Mouse (Mus musculus): Measurements from ENCODE around the gene Tmem232.
"Not testable (repeated sequence)": the region's sequence is repeated elsewhere in the genome, so short reads cannot be mapped to it uniquely, and the experiment has no call there.

Tmem232 gene

DNA sequence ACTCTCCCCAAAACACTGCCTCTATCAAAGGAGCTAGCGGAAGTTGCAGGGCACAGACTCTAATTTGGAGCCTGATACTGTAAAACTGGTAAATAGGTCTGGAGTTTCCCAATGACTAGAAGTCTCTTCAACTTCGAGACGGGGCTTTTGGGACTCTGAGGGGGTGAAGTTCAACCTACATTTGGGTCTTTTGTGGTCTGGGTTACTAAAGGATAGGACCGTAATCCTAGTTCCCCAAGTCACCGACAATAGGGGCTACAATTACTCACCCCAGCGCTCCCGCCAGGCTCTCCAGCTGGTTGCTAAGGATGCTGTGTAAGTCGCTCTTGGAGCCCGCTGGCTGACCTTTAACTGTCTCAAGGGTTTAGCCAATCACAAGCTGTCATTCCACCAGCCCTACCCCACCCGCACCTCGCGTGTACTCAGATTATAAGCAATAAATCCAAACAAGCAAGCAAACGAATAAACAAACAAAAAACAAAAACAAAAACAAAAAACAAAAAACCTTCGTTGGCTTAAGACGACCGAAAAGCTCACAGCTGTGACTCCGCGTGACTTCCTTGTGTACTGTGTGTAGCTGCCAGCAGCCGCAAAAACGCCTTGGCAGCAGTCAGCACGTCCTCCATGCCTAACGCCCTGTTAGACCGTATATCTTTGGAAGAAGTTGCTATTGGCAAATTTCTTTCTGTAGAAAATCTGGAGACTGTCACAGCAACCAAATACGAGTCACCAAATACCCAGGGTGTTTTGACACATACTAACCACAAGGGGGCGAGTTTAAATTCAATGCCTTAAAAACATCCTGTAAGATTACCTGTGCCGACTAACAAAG, at the start of gene Tmem232:
Tmem232 (minus strand) TSS at position 342 of the 832 bp plus-strand sequence.
- no peak for DNase-seq (ENCODE audit: low read depth)

DNA sequence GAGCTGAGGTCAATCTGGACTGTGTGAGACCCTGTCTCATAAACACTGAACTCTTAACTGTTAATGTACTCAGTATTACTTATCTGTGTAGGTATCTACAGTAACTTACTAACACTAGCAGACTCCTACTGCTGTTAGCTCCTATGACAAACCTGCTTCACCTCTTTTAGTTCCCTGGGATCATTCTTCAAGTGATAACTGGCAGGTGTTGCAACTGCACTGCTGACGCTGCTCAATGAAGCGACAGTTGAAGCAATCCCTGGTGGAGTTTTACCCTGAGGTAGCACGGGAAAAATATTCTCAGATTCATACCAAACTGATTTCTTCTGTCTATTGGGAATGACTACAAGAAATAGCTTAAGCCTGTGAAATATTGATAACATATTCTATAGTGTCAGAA, 46.3 kb upstream of the Tmem232 start:
- DNase-seq (ENCODE audit: low read depth) = no peak

DNA sequence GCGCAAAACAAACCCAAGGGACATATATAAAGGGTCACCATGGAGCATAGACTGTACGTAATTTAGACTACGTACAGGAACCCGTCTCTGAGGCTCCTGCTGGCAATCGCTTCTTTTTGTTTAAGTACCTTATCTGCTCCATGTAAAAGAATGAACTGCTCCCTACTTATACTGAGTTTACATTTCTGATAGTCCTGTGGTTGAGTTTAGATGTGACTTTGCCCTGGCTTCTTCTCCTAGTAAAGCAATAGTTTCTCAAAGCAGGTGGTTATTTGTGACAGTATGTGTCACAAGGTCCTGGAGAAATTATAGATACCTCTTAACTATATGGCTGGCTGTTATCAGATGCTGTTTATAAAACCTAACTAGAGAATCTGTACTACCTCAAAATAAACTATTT, 40.9 kb upstream of the Tmem232 start:
- DNase-seq (ENCODE audit: low read depth) = no peak

DNA sequence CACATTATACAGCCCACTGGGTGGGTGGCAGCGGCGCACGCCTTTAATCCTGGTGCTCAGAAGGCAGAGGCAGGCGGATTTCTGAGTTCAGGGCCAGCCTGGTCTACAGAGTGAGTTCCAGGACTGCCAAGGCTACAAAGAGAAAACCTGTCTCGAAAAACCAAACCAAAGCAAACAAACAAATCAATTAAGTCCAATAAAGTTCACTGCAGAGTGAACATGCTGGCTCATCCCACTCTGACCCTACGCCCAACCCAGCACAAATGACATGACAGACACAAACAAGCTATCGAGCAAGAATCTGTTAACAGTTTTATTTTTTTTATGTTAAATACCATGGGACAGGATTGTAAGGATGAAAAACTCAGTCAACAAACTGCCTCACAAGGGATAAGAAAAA, 39.2 kb upstream of the Tmem232 start:
- no peak for DNase-seq (ENCODE audit: low read depth)

DNA sequence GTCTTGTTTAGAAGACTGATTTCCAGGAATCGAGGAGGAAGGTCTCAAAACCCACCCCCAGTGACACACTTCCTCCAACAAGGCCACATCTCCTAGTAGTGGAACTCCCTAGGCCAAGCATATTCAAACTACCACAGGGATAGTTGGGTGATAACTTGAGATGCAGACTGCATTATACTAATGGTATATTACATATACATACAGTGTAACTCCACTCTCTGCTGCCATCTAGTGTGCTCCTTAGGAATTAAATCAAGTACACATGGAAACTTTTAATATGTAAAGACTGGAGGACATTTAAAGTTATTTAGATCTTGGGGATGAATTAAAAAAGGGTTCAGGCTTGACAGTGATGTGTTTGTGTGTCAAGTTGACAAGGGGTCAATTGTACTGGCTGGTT, 34.8 kb upstream of the Tmem232 start:
- DNase-seq (ENCODE audit: low read depth) = no peak

DNA sequence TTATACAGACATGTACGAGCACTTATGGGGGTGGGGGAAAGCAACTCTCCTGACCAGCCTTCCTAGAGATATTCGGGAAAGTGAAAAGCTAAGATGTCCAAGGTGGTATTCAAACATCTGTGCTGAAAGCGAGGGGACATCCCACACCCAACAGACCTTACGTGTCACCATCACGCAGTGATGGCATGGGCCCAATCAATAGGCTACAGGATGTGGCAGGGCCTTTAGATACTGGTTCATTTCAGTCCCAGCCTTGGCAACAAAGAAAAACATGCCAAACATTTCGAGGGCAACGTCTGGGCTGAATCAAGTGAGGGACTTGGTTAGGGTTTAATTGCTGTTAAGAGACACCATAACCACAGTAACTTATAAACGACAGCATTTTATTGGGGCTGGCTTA, 34.3 kb upstream of the Tmem232 start:
- DNase-seq (ENCODE audit: low read depth) = no peak

DNA sequence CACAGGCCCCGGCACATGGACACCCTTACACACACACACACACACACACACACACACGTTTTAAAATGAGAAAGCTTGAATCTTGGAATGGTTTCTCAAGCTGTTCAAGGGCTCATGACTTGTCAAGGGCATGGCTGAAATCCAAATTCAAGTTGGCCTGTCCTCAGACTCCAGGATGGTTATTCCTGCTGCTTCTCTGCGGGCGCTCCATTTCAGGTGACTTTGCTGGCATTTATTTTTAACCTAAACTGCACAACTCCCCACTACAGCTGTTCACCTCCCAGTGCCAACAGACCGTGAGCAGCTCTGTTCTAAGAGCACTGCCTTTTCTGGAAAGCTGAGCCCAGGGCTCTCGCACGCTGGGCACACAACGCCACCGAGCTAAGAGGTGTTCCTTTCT, 31.3 kb upstream of the Tmem232 start:
- no peak for DNase-seq (ENCODE audit: low read depth)

DNA sequence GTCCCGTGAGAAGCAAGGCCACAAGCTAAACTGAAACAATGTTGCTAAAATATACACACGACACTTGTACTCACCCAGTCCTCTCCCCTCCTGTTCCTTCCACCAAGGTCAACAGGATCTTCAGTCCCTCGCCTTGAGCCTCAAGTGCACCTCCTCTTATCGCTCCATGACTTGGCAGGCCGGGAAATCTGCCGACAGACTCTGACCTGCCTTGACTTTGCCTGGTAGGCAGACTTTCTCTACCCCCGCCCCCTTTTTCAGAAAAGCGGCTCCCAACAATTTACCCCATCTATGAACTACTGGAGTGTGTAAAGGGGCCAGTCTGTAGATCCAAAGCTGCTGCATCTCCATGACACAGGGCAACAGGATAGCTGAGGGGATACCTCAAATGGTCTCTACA, 30.9 kb upstream of the Tmem232 start:
- no peak for DNase-seq (ENCODE audit: low read depth)

DNA sequence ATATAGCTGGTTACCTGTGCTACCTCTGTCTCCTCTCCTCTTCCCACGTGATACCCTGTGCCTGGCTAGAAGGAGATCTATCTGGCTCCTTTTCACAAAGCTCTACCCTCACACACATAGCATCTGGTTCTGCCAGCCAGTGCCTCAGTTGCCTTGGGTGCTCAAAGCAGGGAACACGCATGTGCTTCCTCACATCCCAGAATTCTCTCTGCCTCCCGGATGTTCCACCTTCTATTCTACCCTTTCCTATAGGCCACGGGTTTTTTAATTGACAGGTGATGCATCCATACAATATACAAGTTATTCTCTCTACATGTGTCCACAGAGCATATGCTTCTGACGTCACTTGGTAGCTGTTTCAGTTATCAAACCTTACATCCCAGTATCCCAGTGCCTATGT, 23.6 kb upstream of the Tmem232 start:
- DNase-seq (ENCODE audit: low read depth) = no peak

DNA sequence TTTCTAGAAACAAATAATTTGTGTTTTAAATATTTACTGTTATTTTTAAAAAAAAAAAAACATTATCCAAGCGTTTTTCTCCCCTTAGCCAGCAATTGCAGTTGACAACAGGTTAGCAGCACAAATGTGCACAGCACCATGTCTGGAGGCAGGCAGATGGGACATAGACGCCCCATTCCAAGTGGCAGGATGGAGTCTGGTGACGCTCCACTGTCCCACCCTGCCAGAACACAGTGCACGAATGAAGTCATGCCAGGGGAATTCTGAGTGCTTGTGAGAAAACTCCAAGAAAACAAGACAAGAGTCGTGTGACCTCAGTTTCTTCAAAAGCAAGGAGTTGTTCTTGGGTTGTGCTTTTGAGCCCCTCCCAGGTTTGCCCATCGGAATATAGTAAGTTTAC, 22.8 kb upstream of the Tmem232 start:
- DNase-seq (ENCODE audit: low read depth) = no peak

DNA sequence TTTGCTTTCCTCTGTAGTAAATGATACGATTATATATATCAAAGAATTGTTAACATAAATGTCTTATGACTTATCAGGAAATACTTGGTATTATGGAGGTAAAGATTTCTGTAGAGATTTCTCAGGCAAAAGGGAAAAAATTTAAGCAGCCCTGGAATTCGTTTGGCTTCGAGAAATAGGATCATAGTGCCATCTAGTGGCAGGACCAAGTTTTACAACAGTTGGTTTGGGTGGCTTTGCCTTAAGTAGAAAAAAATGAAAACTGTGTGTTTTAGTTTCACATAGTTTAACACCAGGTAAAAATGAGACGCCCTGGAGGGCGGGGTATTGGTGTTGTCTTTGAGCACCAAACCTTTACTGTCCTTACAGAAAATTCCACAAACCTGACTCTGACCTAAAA, 22.2 kb upstream of the Tmem232 start:
- peak; percentile 60 for DNase-seq (ENCODE audit: low read depth)

DNA sequence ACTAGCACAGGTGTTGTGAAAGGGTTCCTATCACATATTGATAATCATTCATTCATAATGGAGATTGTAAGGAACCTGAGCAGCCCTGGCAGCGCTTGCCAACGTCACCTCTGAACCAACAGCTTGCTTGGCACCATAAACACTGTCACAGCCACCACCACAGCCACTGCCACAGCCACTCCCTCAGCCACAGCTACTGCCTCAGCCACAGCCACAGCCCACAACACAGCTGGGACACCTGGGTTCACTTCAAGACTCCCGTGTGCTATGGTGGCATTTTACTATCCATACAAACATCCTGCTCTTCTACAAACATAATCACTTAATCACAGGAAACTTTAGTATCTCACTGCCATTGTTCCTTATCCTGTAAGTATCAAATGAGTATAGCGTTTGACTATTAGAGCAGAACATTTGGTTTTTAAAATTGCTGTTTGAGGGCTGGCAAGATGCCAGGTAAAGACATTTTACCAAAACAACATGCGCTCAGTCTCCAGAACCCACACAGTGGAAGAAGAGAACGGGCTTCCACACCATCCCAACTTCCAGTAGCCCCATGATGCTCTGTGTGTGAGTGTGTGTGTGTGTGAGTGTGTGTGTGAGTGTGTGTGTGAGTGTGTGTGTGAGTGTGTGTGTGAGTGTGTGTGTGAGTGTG, 20.9 kb upstream of the Tmem232 start:
- DNase-seq (ENCODE audit: low read depth) = no peak

DNA sequence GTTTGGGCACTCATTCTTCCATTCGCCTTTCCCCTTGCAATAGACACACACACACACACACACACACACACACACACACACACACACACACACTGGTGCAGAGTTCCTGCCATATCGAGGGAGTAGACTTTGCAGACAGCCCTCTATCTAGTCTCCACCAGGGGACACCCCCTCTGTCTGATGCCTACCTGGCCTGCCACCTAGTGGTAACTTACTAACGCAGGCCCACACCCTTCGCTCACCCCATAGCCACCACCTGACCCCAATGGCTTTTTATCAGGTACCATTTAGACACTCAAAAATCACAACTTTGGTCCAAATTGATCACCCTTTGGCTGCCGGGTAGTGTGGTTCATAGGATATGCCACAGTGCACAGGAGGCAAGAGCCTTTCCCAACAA, 18.7 kb upstream of the Tmem232 start:
- DNase-seq (ENCODE audit: low read depth) = no peak

DNA sequence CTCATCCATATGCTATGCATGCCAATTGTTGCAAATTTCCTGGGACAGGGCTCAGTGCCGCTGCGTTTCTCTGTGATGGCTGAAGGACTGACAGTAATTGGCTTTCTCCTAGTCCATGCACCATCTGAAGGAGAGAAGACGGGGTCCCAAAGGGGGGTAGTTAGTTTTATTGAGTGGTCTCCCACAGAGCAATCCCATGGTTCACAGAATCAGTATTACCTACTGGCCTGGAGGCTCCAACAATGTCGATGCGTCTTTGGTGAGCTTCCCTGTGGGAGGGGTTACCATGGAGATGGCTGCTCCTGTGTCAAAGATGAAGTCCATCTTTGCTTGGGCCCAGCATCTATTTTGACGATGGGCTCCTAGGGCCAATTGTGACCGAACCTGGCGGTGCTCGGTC, 18.2 kb upstream of the Tmem232 start:
- no peak for DNase-seq (ENCODE audit: low read depth)

DNA sequence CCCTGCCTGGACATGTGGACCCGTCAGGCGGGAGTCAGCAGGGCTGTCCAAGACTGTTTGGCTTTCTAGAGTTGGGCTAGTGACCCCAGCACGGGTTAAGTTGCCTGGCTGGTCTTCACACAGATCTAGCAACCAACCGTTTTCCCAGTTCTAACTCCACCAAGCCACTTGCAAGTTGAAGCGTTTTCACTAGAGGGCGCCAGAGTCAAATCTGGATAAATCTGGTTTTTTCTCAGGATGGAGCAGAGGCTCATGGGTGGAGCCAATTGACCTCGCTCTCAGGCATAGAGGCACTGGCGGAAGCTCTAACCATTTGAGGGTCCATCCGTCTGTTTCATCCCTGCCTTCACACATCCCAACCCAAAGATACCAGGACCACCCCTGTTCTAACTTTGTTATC, 17.6 kb upstream of the Tmem232 start:
- DNase-seq (ENCODE audit: low read depth) = no peak

DNA sequence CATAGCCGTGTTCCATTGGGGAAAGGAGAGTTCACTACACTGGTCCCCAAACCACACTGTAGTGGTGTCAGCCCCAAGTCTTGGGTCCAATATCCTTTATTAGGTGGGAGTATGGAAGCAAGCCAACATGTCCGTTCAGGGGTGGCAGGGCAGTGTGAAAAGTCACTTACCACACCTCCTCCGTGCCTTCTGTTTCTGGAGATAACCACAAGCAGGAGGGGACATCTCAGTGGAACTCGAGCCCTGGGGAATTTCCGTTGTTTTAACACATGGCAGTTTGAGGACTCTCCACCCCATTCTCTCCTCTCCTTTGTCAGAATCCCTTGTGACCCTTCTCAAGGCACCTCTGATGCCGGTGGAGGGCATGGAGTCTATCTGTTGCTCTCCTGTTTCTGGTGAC, 16.6 kb upstream of the Tmem232 start:
- DNase-seq (ENCODE audit: low read depth) = no peak

DNA sequence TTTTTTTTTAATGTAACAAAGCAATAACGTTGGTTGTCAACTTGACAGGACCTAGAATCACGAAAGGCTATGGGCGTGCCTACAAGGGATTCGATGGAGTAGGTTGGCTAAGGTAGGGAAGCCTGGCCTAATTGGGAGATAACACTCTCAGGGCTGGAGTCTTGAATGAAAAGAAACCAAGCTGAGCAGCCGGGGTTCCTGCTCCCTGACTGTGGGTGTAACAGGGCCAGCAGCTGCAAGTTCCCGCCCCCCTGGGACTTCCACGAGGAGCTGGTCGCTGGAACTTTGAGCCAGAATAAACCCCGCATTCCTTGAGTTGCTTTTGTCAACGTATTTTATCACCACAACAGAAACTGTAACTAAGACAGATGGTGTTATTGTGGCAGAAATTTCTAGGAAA, 16.2 kb upstream of the Tmem232 start:
- no peak for DNase-seq (ENCODE audit: low read depth)

DNA sequence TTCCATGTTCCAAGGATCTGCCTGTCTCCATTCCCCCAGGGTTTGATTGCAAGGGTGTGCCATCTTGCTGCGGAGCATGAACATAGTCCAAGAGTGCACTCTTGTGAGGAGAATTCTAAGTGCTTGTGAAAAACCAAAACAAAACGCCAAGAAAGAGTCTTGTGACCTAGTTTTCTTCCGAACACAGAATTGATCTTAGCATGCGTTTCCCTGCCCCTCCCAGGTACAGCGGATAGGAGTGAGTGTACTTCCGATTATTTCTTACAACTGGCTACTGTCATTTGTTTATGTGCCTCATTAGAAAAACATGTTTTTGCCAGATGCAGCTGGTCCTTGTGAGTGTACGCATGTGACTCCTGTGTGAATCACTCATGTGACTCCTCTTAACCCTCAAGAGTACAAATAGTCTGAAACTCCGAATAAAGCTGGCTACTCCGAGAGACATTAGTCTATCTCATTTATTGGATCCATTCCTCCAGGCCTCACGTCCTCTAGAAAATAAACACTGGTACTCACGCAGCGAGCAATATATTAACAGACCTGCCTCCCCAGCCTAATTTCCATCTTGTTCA, 11.9 kb upstream of the Tmem232 start:
- peak; percentile 24 for DNase-seq (ENCODE audit: low read depth)

DNA sequence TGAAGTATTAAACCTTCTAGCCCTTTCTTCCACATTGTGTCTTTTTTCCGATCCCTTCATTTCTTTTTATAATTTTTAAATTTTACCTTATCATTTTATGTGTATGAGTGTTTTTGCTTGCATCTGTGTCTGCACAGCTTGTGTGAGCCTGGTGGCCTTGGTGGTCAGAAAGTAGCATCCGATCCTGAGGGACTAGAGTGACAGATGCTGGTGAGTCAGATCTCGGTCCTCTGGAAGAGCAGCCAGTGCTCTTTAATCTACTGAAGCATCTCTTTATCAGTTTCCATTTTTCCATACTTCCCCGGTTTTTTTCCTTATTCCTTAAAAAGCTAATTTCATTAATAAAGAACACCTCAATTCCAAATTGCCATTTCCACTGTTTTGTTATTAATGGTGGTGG, 9.8 kb upstream of the Tmem232 start:
- no peak for DNase-seq (ENCODE audit: low read depth)

DNA sequence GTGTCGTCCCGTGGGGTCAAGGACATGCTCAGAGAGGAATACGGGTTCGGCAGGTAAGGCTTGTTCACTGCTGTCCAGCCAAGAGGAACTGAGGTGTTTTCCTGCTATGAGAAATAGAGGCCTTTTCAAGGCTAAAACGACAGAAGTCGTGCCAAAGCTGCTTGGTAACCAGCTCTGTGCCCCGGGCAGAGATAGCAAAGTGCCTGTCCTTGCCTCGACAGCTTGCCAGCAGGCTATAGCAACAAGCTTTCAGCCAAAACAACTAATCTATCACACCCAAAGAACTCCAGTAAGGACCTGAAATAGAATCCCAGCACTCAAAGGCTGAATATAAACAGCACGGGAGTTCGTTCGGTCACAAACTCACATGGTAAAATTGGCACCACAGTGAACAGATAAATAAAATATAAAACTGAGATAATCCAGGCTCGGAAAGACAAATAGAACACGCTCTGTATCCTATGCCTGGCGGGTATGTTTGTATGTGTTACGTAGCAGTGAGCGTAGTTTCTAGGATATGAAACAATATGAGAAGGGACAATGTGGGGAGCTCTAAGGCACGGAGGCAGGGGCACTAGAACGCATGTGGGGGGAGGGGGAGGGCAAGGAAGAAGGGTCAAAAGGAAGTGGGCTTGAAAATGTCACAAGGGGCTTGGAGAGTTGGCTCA, 8.2 kb upstream of the Tmem232 start:
- DNase-seq (ENCODE audit: low read depth) = no peak

DNA sequence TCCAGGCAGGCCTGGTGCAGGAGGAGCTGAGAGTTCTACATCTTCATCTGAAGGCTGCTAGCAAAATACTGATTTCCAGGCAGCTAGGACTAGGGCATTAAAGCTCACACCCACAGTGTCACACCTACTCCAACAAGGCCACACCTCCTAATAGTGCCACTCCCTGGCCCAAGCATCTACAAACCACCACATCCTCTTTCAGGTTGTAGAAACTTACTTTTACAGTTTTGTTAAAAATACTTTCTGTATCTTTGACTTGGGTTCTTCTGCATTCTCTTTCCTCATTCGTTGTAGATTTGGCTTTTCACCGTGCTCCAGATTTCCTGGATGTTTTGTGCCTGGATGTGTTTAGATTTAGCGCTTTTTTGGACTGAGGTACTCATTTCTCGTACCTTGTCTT, 5.6 kb upstream of the Tmem232 start:
- DNase-seq (ENCODE audit: low read depth) = not testable (repeated sequence)

DNA sequence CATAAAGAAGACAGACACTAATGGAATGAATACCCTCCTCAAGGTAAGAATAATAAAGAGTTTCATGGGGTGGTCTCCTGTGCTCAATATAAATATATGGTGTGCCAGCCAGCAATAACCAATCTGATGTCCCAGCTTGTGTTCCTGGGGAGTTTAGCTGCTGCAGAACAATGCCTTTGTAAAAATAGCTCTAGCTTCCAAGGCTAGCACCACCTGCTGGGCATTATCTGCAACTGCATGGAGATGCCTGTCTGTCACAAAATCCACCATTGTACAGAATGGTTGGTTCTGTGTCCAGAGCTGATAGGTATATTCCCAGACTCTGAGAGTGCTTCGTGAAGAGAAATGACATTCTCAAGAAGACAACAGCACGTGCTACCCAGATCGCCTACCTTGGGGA, 4.4 kb downstream of the Tmem232 start:
- DNase-seq (ENCODE audit: low read depth) = no peak

DNA sequence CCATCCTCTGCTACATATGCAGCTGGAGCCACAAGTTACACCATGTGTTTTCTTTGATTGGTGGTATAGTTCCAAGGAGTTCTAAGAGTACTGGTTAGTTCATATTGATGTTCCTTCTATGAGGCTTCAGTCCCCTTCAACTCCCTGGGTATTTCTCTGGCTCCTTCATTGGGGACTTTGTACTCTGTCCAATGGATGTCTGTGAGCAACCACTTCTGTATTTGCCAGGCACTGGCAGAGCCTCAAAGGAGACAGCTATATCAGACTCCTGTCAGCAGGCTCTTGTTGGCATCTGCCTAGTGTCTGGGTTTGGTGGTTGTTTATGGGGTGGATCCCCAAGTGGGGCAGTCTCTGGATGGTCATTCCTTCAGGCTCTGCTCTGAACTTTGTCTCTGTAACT, 8.2 kb downstream of the Tmem232 start:
- not testable (repeated sequence) for DNase-seq (ENCODE audit: low read depth)

All from fibroblast of lung, adult 2 months (primary cell).